Mouse (Mus musculus) liver, adult 2 months (tissue): ENCODE measurements around the gene P2rx6.

ENCODE experiments used
- CTCF ChIP-seq: fragments of 200-500 bp; IDR thresholded peaks from 2 replicates; pipeline ENCODE4 v1.5.1; 2011; ENCODE audit warnings: low read depth, low read length, control low read depth
- POLR2A ChIP-seq: fragments of 200-500 bp; IDR thresholded peaks from 2 replicates; pipeline ENCODE4 v1.6.1; 2011; ENCODE audit warnings: low read length, control low read depth; ENCODE audit not compliant: insufficient read depth; ENCODE audit errors: extremely low read depth

- no peak for TF ChIP-seq CTCF
- TF ChIP-seq POLR2A: no peak
Measured at GRCm38 (mm10) chr16:17528276-17528675, 33.4 kb upstream of the P2rx6 start.
